Mouse (Mus musculus): Measurements from ENCODE around the gene 1700080E11Rik. TPM values are rescaled to one million over a fixed set of nuclear protein-coding genes. Genes with fewer than 3 reads are reported as not detected.

The 1700080E11Rik gene
- polyA plus RNA-seq (2017; shearing (Covaris generic)): not detected

GRCm38 (mm10) chr9:105144992-105145391 is at the start of gene 1700080E11Rik:
Gene 1700080E11Rik (minus strand): TSS chr9:105145092.

GRCm38 (mm10) chr9:105131253-105132001 is 13.5 kb downstream of the 1700080E11Rik start, which contains the start of gene Nudt16:
Gene Nudt16 (minus strand): TSS chr9:105131824.

Other genes with a start within 250 kb of the 1700080E11Rik start
- gene Mrpl3, start 91.9 kb downstream of the 1700080E11Rik start, polyA plus RNA-seq (2017; shearing (Covaris generic)): 59.8 TPM
- gene Nudt16, start 13.3 kb downstream of the 1700080E11Rik start, polyA plus RNA-seq (2017; shearing (Covaris generic)): 16.4 TPM